Mouse (Mus musculus): ENCODE results near the gene Aplp2. TPM values are rescaled to one million over a fixed set of nuclear protein-coding genes. Genes with fewer than 3 reads are reported as not detected.
A peak's percentile ranks its signal among the peaks of the same experiment; 100 is the strongest.

The Aplp2 gene
- total and polyA plus RNA-seq, 2 experiments = 195 to 276 TPM

GRCm38 (mm10) chr9:31223475-31223874 lies 11.9 kb upstream of the Aplp2 start:
- TF ChIP-seq POLR2A (IDR thresholded peaks at IDR 0.05; ENCODE audit: extremely low read depth, insufficient read depth, low read length) (no peak), CTCF (IDR thresholded peaks at IDR 0.05; ENCODE audit: low read depth, low read length) (no peak)
- no peak overlapping the region for H3K27ac ChIP-seq (replicated peaks; ENCODE audit: insufficient read depth, low read depth, low read length)
- H3K27me3 ChIP-seq (ENCODE audit: control insufficient read depth, insufficient read depth, low read length) = no peaks in the 10 kb centered on the region
- no peak overlapping the region for H3K4me3 ChIP-seq (ENCODE audit: insufficient read depth, low read depth, low read length)
- no peaks in the 10 kb centered on the region for H3K36me3 ChIP-seq (ENCODE audit: control insufficient read depth, insufficient read depth, low read length)
- H3K9ac ChIP-seq (ENCODE audit: low read depth, low read length) = no peak overlapping the region
- no peaks in the 10 kb centered on the region for H3K4me1 ChIP-seq (ENCODE audit: control insufficient read depth, insufficient read depth, low read length)
- 44% methylated on average over 4 of the region's 4 CpGs for WGBS
- no peaks in the 10 kb centered on the region for H3K79me2 ChIP-seq (ENCODE audit: control insufficient read depth, insufficient read depth, low read length)
- peak; percentile 62 for DNase-seq (ENCODE audit: extremely low read depth, low read depth, low spot score)

- peaks cover 2% of the 10 kb centered on the region; the same call in 1 of the 2 replicates for H3K4me1 ChIP-seq (ENCODE audit: control insufficient read depth, insufficient read depth, low read length)
- WGBS = 74% methylated on average over 10 of the region's 10 CpGs
- TF ChIP-seq POLR2A (IDR thresholded peaks at IDR 0.05; ENCODE audit: extremely low read depth, insufficient read depth, low read length) (no peak), CTCF (IDR thresholded peaks at IDR 0.05; ENCODE audit: low read depth, low read length) (no peak)
- H3K27me3 ChIP-seq (ENCODE audit: control insufficient read depth, insufficient read depth, low read length) = no peaks in the 10 kb centered on the region
- H3K4me3 ChIP-seq (ENCODE audit: insufficient read depth, low read depth, low read length) = no peak overlapping the region
- no peaks in the 10 kb centered on the region for H3K36me3 ChIP-seq (ENCODE audit: control insufficient read depth, insufficient read depth, low read length)
- no peaks in the 10 kb centered on the region for H3K79me2 ChIP-seq (ENCODE audit: control insufficient read depth, insufficient read depth, low read length)
- H3K27ac ChIP-seq (replicated peaks; ENCODE audit: insufficient read depth, low read depth, low read length) = no peak overlapping the region; the same call in 1 of the 2 replicates
- no peak overlapping the region for H3K9ac ChIP-seq (ENCODE audit: low read depth, low read length)
- DNase-seq (ENCODE audit: extremely low read depth, low read depth, low spot score) = no peak
These were observed 9.6 kb upstream of the Aplp2 start for GRCm38 (mm10) chr9:31221170-31221569.

GRCm38 (mm10) chr9:31217631-31218380 lies 6.2 kb upstream of the Aplp2 start:
- Histone ChIP-seq H3K27me3 (ENCODE audit: control insufficient read depth, insufficient read depth, low read length) (no peaks in the 10 kb centered on the region), H3K36me3 (ENCODE audit: control insufficient read depth, insufficient read depth, low read length) (no peaks in the 10 kb centered on the region), H3K79me2 (ENCODE audit: control insufficient read depth, insufficient read depth, low read length) (no peaks in the 10 kb centered on the region), H3K4me1 (ENCODE audit: control insufficient read depth, insufficient read depth, low read length) (peaks cover 2% of the 10 kb centered on the region; the same call in 1 of the 2 replicates), H3K27ac (replicated peaks; ENCODE audit: insufficient read depth, low read depth, low read length) (peak overlapping the region; percentile 12; the same call in 1 of the 2 replicates), H3K9ac (ENCODE audit: low read depth, low read length) (no peak overlapping the region), H3K4me3 (ENCODE audit: insufficient read depth, low read depth, low read length) (no peak overlapping the region)
- peak; percentile 85 for DNase-seq (ENCODE audit: extremely low read depth, low read depth, low spot score)
- 34% methylated on average over 7 of the region's 7 CpGs for WGBS
- no peak for TF ChIP-seq CTCF (IDR thresholded peaks at IDR 0.05; ENCODE audit: low read depth, low read length)

GRCm38 (mm10) chr9:31212500-31213008 lies 939 bp upstream of the Aplp2 start:
- H3K9ac ChIP-seq (ENCODE audit: low read depth, low read length) = peak overlapping the region; percentile 64
- DNase-seq (ENCODE audit: extremely low read depth, low read depth, low spot score) = no peak
- no peak overlapping the region for H3K27ac ChIP-seq (replicated peaks; ENCODE audit: insufficient read depth, low read depth, low read length)

DNA sequence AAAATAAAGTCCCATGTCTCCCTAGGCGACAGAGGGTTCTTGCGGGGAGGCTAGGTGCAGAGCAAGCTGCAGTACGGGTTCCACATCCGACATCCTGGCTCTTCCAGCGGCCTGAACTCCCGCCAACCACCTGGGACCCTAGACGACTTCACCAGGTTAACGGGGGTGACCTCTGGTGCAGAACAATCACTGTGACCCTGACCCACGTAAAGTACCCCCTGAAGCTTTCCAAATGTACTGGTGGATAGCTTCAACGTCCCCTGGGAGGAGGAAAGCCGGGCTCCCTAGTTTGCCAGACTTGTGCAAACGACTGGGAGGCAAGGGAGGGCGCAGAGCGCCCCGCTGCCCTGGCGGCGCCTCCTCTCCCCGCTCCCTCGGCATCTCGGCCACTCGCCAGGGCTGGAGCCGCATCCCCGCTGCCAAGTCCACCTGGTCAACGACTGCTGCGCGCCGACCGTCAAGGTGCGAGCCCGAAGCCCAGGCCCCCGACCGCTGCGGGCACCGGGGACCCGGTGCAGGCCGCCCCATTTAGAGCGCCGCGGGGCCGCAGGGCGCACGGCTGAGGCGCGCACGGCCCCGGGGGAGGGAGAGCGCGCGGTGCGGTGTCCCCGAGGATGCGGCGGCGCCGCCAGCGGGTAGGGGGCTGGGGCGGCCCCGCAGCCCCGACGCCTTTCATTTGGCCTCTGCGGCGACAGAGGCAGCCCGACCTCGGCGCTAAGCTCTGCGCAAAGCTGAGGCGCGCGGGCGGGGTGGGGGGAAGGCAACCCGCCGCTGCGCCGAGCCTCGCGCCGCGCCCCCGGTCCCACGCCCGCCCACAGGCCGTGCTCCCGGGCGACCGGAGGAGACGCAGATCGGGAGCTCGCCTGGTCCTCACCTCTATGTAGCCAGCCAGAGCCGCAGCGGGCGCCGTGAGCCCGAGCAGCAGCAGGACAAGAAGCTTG lies 596 bp downstream of the Aplp2 start:
- TF ChIP-seq CTCF (IDR thresholded peaks at IDR 0.05; ENCODE audit: low read depth, low read length) (no peak), POLR2A (IDR thresholded peaks at IDR 0.05; ENCODE audit: extremely low read depth, insufficient read depth, low read length) (no peak)
- WGBS = 1% methylated on average over 91 of the region's 93 CpGs
- H3K4me3 ChIP-seq (ENCODE audit: insufficient read depth, low read depth, low read length) = peak overlapping the region; percentile 97
- H3K27me3 ChIP-seq (ENCODE audit: control insufficient read depth, insufficient read depth, low read length) = no peaks in the 10 kb centered on the region
- peaks cover 14% of the 10 kb centered on the region for H3K4me1 ChIP-seq (ENCODE audit: control insufficient read depth, insufficient read depth, low read length)
- H3K79me2 ChIP-seq (ENCODE audit: control insufficient read depth, insufficient read depth, low read length) = peaks cover 21% of the 10 kb centered on the region; the same call in 1 of the 2 replicates
- H3K27ac ChIP-seq (replicated peaks; ENCODE audit: insufficient read depth, low read depth, low read length) = peak overlapping the region; percentile 78
- peak overlapping the region; percentile 97 for H3K9ac ChIP-seq (ENCODE audit: low read depth, low read length)
- peak; percentile 71 for DNase-seq (ENCODE audit: extremely low read depth, low read depth, low spot score)
- no peaks in the 10 kb centered on the region for H3K36me3 ChIP-seq (ENCODE audit: control insufficient read depth, insufficient read depth, low read length)

More at GRCm38 (mm10) chr9:31212500-31213008, 939 bp upstream of the Aplp2 start:
- H3K4me3 ChIP-seq (ENCODE audit: insufficient read depth, low read depth, low read length) = peak overlapping the region; percentile 71
- 63% methylated on average over 12 of the region's 12 CpGs for WGBS
- peaks cover 8% of the 10 kb centered on the region for H3K4me1 ChIP-seq (ENCODE audit: control insufficient read depth, insufficient read depth, low read length)
- no peaks in the 10 kb centered on the region for H3K36me3 ChIP-seq (ENCODE audit: control insufficient read depth, insufficient read depth, low read length)
- no peaks in the 10 kb centered on the region for H3K27me3 ChIP-seq (ENCODE audit: control insufficient read depth, insufficient read depth, low read length)
- H3K79me2 ChIP-seq (ENCODE audit: control insufficient read depth, insufficient read depth, low read length) = peaks cover 14% of the 10 kb centered on the region; the same call in 1 of the 2 replicates
- no peak for TF ChIP-seq CTCF (IDR thresholded peaks at IDR 0.05; ENCODE audit: low read depth, low read length)
- TF ChIP-seq POLR2A (IDR thresholded peaks at IDR 0.05; ENCODE audit: extremely low read depth, insufficient read depth, low read length) = no peak
